Mouse (Mus musculus): ENCODE measurements around the gene Slc24a4.

DNA sequence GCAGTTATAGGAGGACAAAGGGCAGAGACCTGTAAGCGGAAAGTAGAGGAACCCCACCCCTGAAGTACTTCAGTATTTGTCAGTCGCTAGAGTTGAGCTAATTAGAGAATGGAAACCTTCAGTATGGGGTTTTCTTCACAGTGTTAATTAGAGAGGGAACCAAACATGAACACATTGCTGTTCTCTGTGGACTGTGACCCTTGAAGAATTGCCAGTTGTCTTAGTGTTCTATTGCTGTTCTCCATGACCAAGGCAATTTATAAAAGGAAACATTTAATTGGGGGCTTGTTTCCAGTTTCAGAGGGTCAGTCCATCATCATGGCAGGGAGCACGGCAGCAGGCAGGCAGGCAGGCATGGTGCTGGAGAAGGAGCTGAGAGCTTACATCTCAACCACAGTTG, 107.0 kb downstream of the Slc24a4 start:
- TF ChIP-seq RAD21 (IDR thresholded peaks at IDR 0.05; ENCODE audit: low read depth, low read length), result no peak
- TF ChIP-seq MYC (IDR thresholded peaks at IDR 0.05; ENCODE audit: low read depth, low read length), result no peak
- TF ChIP-seq POLR2A (IDR thresholded peaks at IDR 0.05; ENCODE audit: low read depth, low read length), result no peak
- no peak for TF ChIP-seq NELFE (IDR thresholded peaks at IDR 0.05; ENCODE audit: low read depth, low read length)
- TF ChIP-seq CTCF (conservative IDR thresholded peaks at IDR 0.05 in 1 of 2, IDR thresholded peaks at IDR 0.05 in 1 of 2; ENCODE audit: low read depth in 2 of 2, low read length in 2 of 2), result no peak
- no peak for TF ChIP-seq IRF4 (IDR thresholded peaks at IDR 0.05; ENCODE audit: low read depth, low read length)
- no peak for TF ChIP-seq MEF2A (IDR thresholded peaks at IDR 0.05; ENCODE audit: borderline replicate concordance, low read depth, low read length)
- no peak for TF ChIP-seq CHD1 (IDR thresholded peaks at IDR 0.05; ENCODE audit: low read depth, low read length)
